Mouse (Mus musculus) hindbrain, embryonic 16.5 days (tissue): Measurements from ENCODE around the gene Dab2ip. TPM values are rescaled to one million over a fixed set of nuclear protein-coding genes. Genes with fewer than 3 reads are reported as not detected.
A peak's percentile ranks its signal among the peaks of the same experiment; 100 is the strongest.

Experiments used
- ATAC-seq: fragments of 200-750 bp; cut with Nextera tagmentation; 2 replicates; pipeline ENCODE4 v1.8.0; 2017; ENCODE audit warnings: moderate TSS enrichment, moderate library complexity
- H3K27ac ChIP-seq: fragments of 300-500 bp; sonication (generic); 2 replicates; pipeline ENCODE4 v1.5.1; 2014; ENCODE audit warnings: low read depth, mild to moderate bottlenecking, control low read depth, low read length, moderate library complexity
- H3K27me3 ChIP-seq: fragments of 300-500 bp; sonication (generic); replicated peaks from 2 replicates; pipeline ENCODE4 v1.6.1; 2014; ENCODE audit warnings: low read length; ENCODE audit not compliant: control insufficient read depth, insufficient read depth
- H3K36me3 ChIP-seq: fragments of 300-500 bp; sonication (generic); 2 replicates; pipeline ENCODE4 v1.6.1; 2014; ENCODE audit warnings: mild to moderate bottlenecking, low read length, moderate library complexity, mixed read lengths; ENCODE audit not compliant: control insufficient read depth, insufficient read depth
- H3K4me1 ChIP-seq: fragments of 300-500 bp; sonication (generic); 2 replicates; pipeline ENCODE4 v1.6.1; 2014; ENCODE audit warnings: low read depth, low read length; ENCODE audit not compliant: control insufficient read depth, insufficient read depth
- H3K4me2 ChIP-seq: fragments of 300-500 bp; sonication (generic); 2 replicates; pipeline ENCODE4 v1.6.1; 2014; ENCODE audit warnings: mild to moderate bottlenecking, low read length, control low read depth, moderate library complexity
- H3K4me3 ChIP-seq: fragments of 300-500 bp; sonication (generic); 2 replicates; pipeline ENCODE4 v1.5.1; 2014; ENCODE audit warnings: mild to moderate bottlenecking, low read length, control low read depth, moderate library complexity
- H3K9ac ChIP-seq: fragments of 300-500 bp; sonication (generic); 2 replicates; pipeline ENCODE4 v1.6.1; 2014; ENCODE audit warnings: low read depth, mild to moderate bottlenecking, control low read depth, low read length, moderate library complexity
- H3K9me3 ChIP-seq: fragments of 300-500 bp; sonication (generic); 2 replicates; pipeline ENCODE4 v1.6.1; 2014; ENCODE audit warnings: mild to moderate bottlenecking, low read length, moderate library complexity; ENCODE audit not compliant: control insufficient read depth
- WGBS: fragments of 180-500 bp; shearing (Covaris S2); extraction: QIAGEN DNeasy Blood & Tissue Kit; methylation state at CpG from one replicate; pipeline ENCODE4 v1.1.7; 2014; 5-methylcytosine and 5-hydroxymethylcytosine counted together
- polyA plus RNA-seq: library from polyadenylated mRNA; unstranded; fragments of >200 nt; fragmentation: Nextera tagmentation; extraction: Ambion mirVana; gene quantifications from 2 replicates; pipeline ENCODE4 v1.2.1, GENCODE M21; 2015

Dab2ip gene
- polyA plus RNA-seq, 1 experiment from 2014 or later = 27.6 TPM

DNA sequence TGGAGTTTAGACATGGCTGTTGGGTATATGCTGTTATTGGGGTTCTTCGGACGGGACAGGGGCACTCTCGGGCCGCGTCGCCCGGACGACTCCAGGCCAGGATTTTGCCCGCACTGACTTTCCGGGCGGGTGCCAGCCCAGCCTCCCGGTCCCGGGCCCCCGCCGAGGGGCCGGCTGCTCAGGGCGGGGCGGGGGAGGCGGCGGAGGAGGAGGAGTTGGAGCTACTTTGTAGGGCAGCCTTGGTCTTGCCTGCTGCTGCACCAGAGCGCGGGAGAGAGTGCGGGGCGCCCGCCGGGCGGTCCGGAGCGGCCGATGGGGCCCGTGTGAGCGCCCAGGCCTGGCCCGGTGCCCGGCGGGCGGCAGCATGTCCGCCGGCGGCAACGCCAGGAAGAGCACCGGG, 63.7 kb downstream of the Dab2ip start:
- Histone ChIP-seq H3K27ac (no peak overlapping the region), H3K4me2 (peak overlapping the region; percentile 91), H3K4me3 (peak overlapping the region; percentile 53), H3K27me3 (no peaks in the 10 kb centered on the region), H3K9ac (peak overlapping the region; percentile 73), H3K4me1 (peaks cover 21% of the 10 kb centered on the region), H3K9me3 (no peaks in the 10 kb centered on the region), H3K36me3 (no peaks in the 10 kb centered on the region)
- ATAC-seq = peak; percentile 76
- 1% methylated on average over 20 of the region's 41 CpGs for WGBS

DNA sequence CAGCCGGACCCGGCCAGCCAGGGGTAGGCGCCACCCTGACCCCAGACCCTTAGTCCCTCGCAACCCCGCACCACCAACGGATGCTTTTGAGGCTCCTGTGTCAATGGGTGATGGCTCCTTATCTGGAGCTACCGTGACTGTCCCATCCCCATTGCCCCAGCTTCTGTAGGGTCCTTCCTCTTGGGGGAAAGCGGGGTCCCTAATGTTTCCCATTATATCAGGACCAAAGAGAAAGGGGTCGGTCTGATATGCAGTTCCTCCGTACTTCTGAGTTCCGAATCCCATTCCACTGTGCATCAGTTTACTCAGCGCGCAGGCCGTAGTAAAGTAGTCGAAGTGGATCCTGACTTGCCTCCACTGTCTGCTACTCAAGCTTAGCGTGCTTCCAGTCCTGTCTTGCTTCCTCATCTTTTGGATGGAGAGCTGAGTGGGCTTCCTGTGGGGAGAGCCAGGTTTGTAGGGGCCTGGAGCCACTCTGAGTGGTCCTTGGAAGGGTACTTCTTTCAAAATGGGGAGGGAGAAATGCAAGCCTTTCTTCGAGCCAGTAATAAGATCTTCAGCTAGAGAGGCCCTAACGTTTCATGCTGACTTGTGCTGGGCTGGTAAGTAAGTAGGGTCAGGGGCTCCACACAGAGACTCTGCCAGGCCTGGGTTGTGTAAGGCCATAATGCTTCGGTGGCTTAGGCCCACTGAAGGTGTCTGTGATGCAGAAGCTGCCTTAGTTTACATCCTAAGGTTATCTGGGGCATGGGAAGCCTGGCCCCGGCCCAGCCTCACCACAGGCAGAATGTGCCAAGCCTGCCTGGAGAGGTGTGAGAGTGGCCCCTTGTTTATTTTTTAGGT, 64.4 kb downstream of the Dab2ip start:
- ATAC-seq = no peak; the same call in none of the 2 replicates
- no peak overlapping the region for H3K27ac ChIP-seq
- H3K4me3 ChIP-seq = peak overlapping the region; percentile 53
- peaks cover 26% of the 10 kb centered on the region for H3K4me1 ChIP-seq
- peak overlapping the region; percentile 91 for H3K4me2 ChIP-seq
- H3K9me3 ChIP-seq = no peaks in the 10 kb centered on the region
- peak overlapping the region; percentile 73 for H3K9ac ChIP-seq
- no peaks in the 10 kb centered on the region for H3K27me3 ChIP-seq
- WGBS = 8% methylated on average over 20 of the region's 20 CpGs
- H3K36me3 ChIP-seq = no peaks in the 10 kb centered on the region

DNA sequence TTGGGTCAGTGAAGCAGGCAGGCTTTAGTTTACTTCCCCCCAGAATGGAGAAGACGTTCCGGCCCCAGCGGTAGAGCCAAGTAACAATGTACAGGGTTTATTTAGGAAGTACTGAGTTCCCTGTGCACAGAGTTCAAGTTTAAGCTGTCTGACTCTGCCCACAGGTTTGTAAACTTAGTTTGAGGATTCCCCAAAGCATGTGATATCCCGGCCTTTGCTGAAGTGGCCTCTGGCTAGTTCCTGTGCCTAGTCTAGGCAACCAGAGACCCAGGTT, 65.0 kb downstream of the Dab2ip start:
- ATAC-seq = no peak
- Histone ChIP-seq H3K4me3 (no peak overlapping the region), H3K36me3 (no peaks in the 10 kb centered on the region), H3K4me1 (peaks cover 32% of the 10 kb centered on the region), H3K27me3 (no peaks in the 10 kb centered on the region), H3K27ac (no peak overlapping the region), H3K9me3 (no peaks in the 10 kb centered on the region), H3K9ac (no peak overlapping the region), H3K4me2 (peak overlapping the region; percentile 91)
- 35% methylated on average over 4 of the region's 4 CpGs for WGBS

GRCm38 (mm10) chr2:35623431-35624148, 65.5 kb downstream of the Dab2ip start:
- Histone ChIP-seq H3K4me3 (no peak overlapping the region), H3K9ac (no peak overlapping the region), H3K36me3 (no peaks in the 10 kb centered on the region), H3K9me3 (no peaks in the 10 kb centered on the region), H3K4me1 (peaks cover 34% of the 10 kb centered on the region), H3K27ac (peak overlapping the region; percentile 33; the same call in 1 of the 2 replicates), H3K4me2 (peak overlapping the region; percentile 91), H3K27me3 (no peaks in the 10 kb centered on the region)
- WGBS = 32% methylated on average over 12 of the region's 12 CpGs
- no peak for ATAC-seq

GRCm38 (mm10) chr2:35624380-35625006, 66.4 kb downstream of the Dab2ip start:
- no peaks in the 10 kb centered on the region for H3K27me3 ChIP-seq
- no peak overlapping the region for H3K9ac ChIP-seq
- no peak overlapping the region for H3K27ac ChIP-seq
- peaks cover 34% of the 10 kb centered on the region for H3K4me1 ChIP-seq
- no peak for ATAC-seq
- no peak overlapping the region for H3K4me2 ChIP-seq
- no peaks in the 10 kb centered on the region for H3K9me3 ChIP-seq
- no peak overlapping the region for H3K4me3 ChIP-seq
- WGBS = 70% methylated on average over 5 of the region's 5 CpGs
- H3K36me3 ChIP-seq = no peaks in the 10 kb centered on the region

DNA sequence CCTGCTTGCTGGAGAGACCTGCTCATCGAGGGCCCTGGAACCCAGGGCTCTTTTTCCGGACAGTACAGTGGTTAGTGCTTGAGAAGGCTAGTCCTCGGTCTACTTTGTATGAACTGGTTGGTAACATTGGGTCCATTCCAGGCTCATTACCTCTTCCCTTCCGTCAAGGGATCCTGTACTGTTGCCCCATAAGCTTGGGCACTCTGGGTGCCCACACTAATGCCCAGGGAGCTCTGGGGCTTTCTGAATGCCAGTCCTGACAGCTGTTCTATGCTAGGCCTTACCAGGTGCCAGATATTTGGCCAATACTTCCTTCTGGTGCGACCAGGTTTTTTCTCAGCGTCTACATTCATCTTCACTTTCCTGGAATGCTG, 66.9 kb downstream of the Dab2ip start:
- Histone ChIP-seq H3K4me2 (no peak overlapping the region), H3K36me3 (no peaks in the 10 kb centered on the region), H3K9ac (no peak overlapping the region), H3K27me3 (no peaks in the 10 kb centered on the region), H3K9me3 (no peaks in the 10 kb centered on the region), H3K4me3 (no peak overlapping the region), H3K4me1 (peaks cover 34% of the 10 kb centered on the region), H3K27ac (no peak overlapping the region)
- ATAC-seq = no peak
- WGBS = 88% methylated on average over 6 of the region's 6 CpGs

GRCm38 (mm10) chr2:35625526-35625925, 67.5 kb downstream of the Dab2ip start:
- H3K9me3 ChIP-seq = no peaks in the 10 kb centered on the region
- H3K4me3 ChIP-seq = no peak overlapping the region
- H3K9ac ChIP-seq = no peak overlapping the region
- H3K4me2 ChIP-seq = no peak overlapping the region
- H3K27me3 ChIP-seq = no peaks in the 10 kb centered on the region
- H3K27ac ChIP-seq = no peak overlapping the region
- WGBS = 70% methylated on average over 6 of the region's 6 CpGs
- no peaks in the 10 kb centered on the region for H3K36me3 ChIP-seq
- no peak for ATAC-seq
- H3K4me1 ChIP-seq = peaks cover 34% of the 10 kb centered on the region

GRCm38 (mm10) chr2:35626181-35626727, 68.2 kb downstream of the Dab2ip start:
- H3K4me1 ChIP-seq = peaks cover 34% of the 10 kb centered on the region
- H3K36me3 ChIP-seq = no peaks in the 10 kb centered on the region
- H3K9ac ChIP-seq = no peak overlapping the region
- no peaks in the 10 kb centered on the region for H3K9me3 ChIP-seq
- WGBS = 81% methylated on average over 9 of the region's 9 CpGs
- no peak overlapping the region for H3K27ac ChIP-seq
- no peak overlapping the region for H3K4me2 ChIP-seq
- ATAC-seq = no peak
- H3K27me3 ChIP-seq = no peaks in the 10 kb centered on the region
- H3K4me3 ChIP-seq = no peak overlapping the region
